Mouse (Mus musculus): Measurements from ENCODE around the gene Fxr2. TPM values are rescaled to one million over a fixed set of nuclear protein-coding genes. Genes with fewer than 3 reads are reported as not detected.

The Fxr2 gene
- polyA plus RNA-seq, 1 experiment from 2014 or later: 47.0 TPM

- H3K9me3 ChIP-seq: no peaks in the 10 kb centered on the region
- WGBS: 83% methylated on average over 3 of the region's 3 CpGs
- H3K4me1 ChIP-seq: peaks cover 39% of the 10 kb centered on the region
- no peaks in the 10 kb centered on the region for H3K27me3 ChIP-seq (replicated peaks)
- H3K36me3 ChIP-seq (replicated peaks): peaks cover 7% of the 10 kb centered on the region; the same call in 1 of the 2 replicates
- no peak for ATAC-seq (replicated peaks)
- H3K4me3 ChIP-seq: no peak overlapping the region
- H3K9ac ChIP-seq: no peak overlapping the region
- peak overlapping the region; percentile 59 for H3K4me2 ChIP-seq
- H3K27ac ChIP-seq: no peak overlapping the region
These were observed 2.7 kb downstream of the Fxr2 start for GRCm38 (mm10) chr11:69635471-69635870.

DNA sequence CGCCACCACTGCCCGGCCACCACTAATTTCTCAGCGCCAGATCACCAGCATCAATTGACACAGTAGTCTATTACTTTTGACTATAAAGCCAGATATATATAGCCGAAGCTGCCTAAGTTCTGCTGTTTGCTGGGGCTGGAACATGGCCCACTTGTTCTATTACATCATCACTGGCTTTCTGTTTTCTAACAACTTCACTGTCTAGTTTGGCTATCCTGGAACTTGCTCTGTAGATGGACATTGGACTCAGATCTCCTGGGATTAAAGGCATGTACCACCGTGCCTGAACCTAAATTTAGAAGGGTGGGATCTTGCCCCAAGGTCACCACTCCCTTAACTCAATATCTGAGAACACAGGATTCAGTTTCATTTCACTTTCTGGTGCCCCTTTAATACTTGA, 13.1 kb downstream of the Fxr2 start:
- Histone ChIP-seq H3K4me2 (no peak overlapping the region), H3K4me1 (no peaks in the 10 kb centered on the region), H3K9ac (no peak overlapping the region), H3K27ac (no peak overlapping the region), H3K36me3 (replicated peaks) (peaks cover 86% of the 10 kb centered on the region), H3K9me3 (no peaks in the 10 kb centered on the region), H3K27me3 (replicated peaks) (no peaks in the 10 kb centered on the region), H3K4me3 (no peak overlapping the region)
- no peak for ATAC-seq (replicated peaks)
- WGBS: 92% methylated on average over 5 of the region's 5 CpGs

DNA sequence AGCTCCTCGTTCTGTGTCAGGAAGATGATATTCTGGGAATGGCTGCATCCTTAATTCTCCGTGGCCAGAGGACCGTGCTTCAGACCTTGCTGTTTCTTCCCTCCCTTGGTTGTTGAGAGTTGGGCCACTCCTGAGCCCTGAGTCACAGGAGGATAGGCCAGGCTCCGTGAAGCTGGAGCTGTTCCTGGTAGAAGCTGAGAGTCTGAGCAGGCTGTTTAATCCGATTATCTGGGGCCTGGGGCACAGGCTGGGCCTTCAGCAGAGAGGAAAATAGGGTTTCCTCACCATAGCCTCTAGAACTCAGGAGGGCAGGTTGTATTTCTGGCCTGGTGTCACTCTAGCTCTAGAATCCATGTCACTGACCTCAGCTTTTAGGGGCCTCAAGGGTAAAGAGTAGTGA, 20.6 kb downstream of the Fxr2 start:
- no peak for ATAC-seq (replicated peaks)
- Histone ChIP-seq H3K9ac (no peak overlapping the region), H3K4me2 (no peak overlapping the region), H3K36me3 (replicated peaks) (peaks cover 58% of the 10 kb centered on the region), H3K27me3 (replicated peaks) (no peaks in the 10 kb centered on the region), H3K27ac (peak overlapping the region; percentile 43; the same call in 1 of the 2 replicates), H3K9me3 (no peaks in the 10 kb centered on the region), H3K4me3 (no peak overlapping the region), H3K4me1 (peaks cover 9% of the 10 kb centered on the region)
- WGBS: 53% methylated on average over 5 of the region's 5 CpGs

- WGBS: 47% methylated on average over 9 of the region's 9 CpGs
- H3K4me1 ChIP-seq: peaks cover 9% of the 10 kb centered on the region
- no peak overlapping the region for H3K4me3 ChIP-seq
- H3K36me3 ChIP-seq (replicated peaks): peaks cover 51% of the 10 kb centered on the region
- no peaks in the 10 kb centered on the region for H3K27me3 ChIP-seq (replicated peaks)
- H3K27ac ChIP-seq: no peak overlapping the region
- no peak overlapping the region for H3K9ac ChIP-seq
- ATAC-seq (replicated peaks): no peak
- H3K9me3 ChIP-seq: no peaks in the 10 kb centered on the region
- no peak overlapping the region for H3K4me2 ChIP-seq
These were observed 22.0 kb downstream of the Fxr2 start for GRCm38 (mm10) chr11:69654760-69655159.

GRCm38 (mm10) chr11:69655264-69656064, 22.7 kb downstream of the Fxr2 start, which contains the start of gene Sox15:
Gene Sox15 (plus strand): TSS chr11:69655314.
- Histone ChIP-seq H3K27me3 (replicated peaks) (no peaks in the 10 kb centered on the region), H3K9ac (no peak within 1 kb of the TSS), H3K36me3 (replicated peaks) (peaks cover 44% of the 10 kb centered on the region), H3K4me1 (peaks cover 13% of the 10 kb centered on the region), H3K27ac (no peak within 1 kb of the TSS), H3K9me3 (no peaks in the 10 kb centered on the region), H3K4me3 (no peak within 1 kb of the TSS), H3K4me2 (no peak within 1 kb of the TSS)
- 23% methylated on average over 34 of the region's 34 CpGs for WGBS
- peak; percentile 57; the same call in 1 of the 2 replicates for ATAC-seq (replicated peaks)

GRCm38 (mm10) chr11:69656065-69656455, 23.3 kb downstream of the Fxr2 start:
- no peaks in the 10 kb centered on the region for H3K27me3 ChIP-seq (replicated peaks)
- no peak overlapping the region for H3K4me2 ChIP-seq
- H3K27ac ChIP-seq: no peak overlapping the region
- no peak for ATAC-seq (replicated peaks)
- no peaks in the 10 kb centered on the region for H3K9me3 ChIP-seq
- H3K36me3 ChIP-seq (replicated peaks): peaks cover 38% of the 10 kb centered on the region
- WGBS: 89% methylated on average over 5 of the region's 5 CpGs
- peaks cover 18% of the 10 kb centered on the region for H3K4me1 ChIP-seq
- H3K4me3 ChIP-seq: no peak overlapping the region
- no peak overlapping the region for H3K9ac ChIP-seq

GRCm38 (mm10) chr11:69656617-69657461, 24.0 kb downstream of the Fxr2 start:
- no peaks in the 10 kb centered on the region for H3K27me3 ChIP-seq (replicated peaks)
- H3K4me3 ChIP-seq: no peak overlapping the region
- ATAC-seq (replicated peaks): no peak
- no peak overlapping the region for H3K4me2 ChIP-seq
- peaks cover 32% of the 10 kb centered on the region for H3K36me3 ChIP-seq (replicated peaks)
- 83% methylated on average over 10 of the region's 10 CpGs for WGBS
- no peak overlapping the region for H3K9ac ChIP-seq
- H3K9me3 ChIP-seq: no peaks in the 10 kb centered on the region
- peaks cover 26% of the 10 kb centered on the region for H3K4me1 ChIP-seq
- H3K27ac ChIP-seq: no peak overlapping the region

- Histone ChIP-seq H3K4me1 (peaks cover 26% of the 10 kb centered on the region), H3K36me3 (replicated peaks) (peaks cover 25% of the 10 kb centered on the region), H3K4me2 (no peak overlapping the region), H3K4me3 (no peak overlapping the region), H3K27me3 (replicated peaks) (no peaks in the 10 kb centered on the region), H3K27ac (no peak overlapping the region), H3K9me3 (no peaks in the 10 kb centered on the region), H3K9ac (no peak overlapping the region)
- no peak for ATAC-seq (replicated peaks)
- WGBS: 87% methylated on average over 15 of the region's 15 CpGs
These were observed 24.7 kb downstream of the Fxr2 start for GRCm38 (mm10) chr11:69657462-69657881.

DNA sequence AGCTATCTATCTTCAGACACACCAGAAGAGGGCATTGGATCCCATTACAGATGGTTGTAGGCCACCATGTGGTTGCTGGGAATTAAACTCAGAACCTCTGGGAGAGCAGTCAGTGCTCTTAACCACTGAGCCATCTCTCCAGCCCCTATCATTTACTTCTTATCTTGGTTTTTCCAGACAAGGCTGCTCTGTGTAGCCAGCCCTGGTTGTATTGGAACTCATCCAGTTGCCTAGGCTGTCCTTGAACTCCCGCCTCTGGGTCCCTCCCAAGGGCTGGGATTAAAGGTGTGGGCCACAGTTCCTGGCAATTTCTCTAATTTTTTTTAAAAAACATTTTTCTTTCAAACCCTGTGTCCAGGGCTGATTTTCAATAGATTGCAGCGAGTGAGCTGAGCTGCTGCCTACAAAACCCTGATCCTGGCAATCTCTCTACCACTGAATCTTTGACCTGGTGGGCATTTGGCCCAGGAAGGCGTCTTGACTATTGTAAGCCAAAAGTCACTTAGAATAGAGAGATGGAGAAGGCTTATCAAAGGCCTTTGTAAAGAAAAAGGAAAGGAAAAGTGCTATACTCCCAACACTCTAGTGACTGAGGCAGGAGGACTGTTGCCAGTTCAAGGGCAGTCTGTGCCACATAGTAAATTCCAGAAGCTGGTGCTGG, 28.6 kb downstream of the Fxr2 start:
- Histone ChIP-seq H3K36me3 (replicated peaks) (peaks cover 42% of the 10 kb centered on the region), H3K4me1 (peaks cover 31% of the 10 kb centered on the region), H3K4me2 (peak overlapping the region; percentile 61), H3K9ac (peak overlapping the region; percentile 69), H3K27ac (peak overlapping the region; percentile 97), H3K27me3 (replicated peaks) (no peaks in the 10 kb centered on the region), H3K4me3 (peak overlapping the region; percentile 67), H3K9me3 (no peaks in the 10 kb centered on the region)
- 76% methylated on average over 3 of the region's 3 CpGs for WGBS
- no peak for ATAC-seq (replicated peaks)

DNA sequence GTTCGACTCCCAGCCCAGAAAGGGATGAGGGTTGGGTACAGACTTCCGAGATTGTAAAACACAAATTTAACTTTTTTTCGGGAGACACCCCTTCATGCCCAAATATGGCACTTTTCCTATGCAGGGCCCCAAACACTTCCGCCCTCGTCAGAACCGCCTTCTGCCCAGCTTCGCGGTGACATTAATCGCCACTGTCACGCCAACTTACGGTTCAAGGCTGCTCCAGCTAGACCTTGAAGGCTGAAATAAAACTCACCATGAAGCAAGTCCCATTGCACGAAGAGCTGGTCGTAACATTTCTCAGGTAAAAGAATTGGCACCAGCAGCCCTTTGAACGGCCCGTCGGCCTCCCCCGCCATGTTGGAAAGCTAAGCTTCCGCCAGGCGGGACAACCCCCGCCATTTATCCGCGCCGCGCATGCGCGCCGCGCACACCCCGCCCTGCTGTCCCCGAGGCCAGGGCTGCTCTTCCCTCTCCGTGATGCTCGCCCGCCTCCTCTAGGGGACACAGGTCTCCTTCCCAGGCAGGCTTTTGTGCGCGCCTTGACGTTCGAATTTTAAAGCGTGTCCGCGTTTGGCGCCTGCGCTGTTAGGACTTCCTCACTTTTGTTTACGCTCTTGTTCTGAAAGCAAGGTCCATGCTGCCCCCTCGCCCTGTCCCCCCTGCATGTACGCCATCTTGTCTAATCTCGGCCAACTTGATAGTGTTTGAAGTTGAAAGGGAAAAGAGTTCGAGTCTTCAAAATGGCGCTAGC, 29.6 kb downstream of the Fxr2 start, which contains the start of gene Mpdu1:
Mpdu1 (minus strand) TSS at position 430 of the 754 bp plus-strand sequence.
- Histone ChIP-seq H3K4me1 (peaks cover 28% of the 10 kb centered on the region), H3K27ac (peak within 1 kb of the TSS; percentile 97), H3K36me3 (replicated peaks) (peaks cover 38% of the 10 kb centered on the region), H3K9me3 (no peaks in the 10 kb centered on the region), H3K4me3 (peak within 1 kb of the TSS; percentile 67), H3K4me2 (peak within 1 kb of the TSS; percentile 61), H3K27me3 (replicated peaks) (no peaks in the 10 kb centered on the region), H3K9ac (peak within 1 kb of the TSS; percentile 69)
- peak; percentile 95 for ATAC-seq (replicated peaks)
- WGBS: under 1% methylated on average over 48 of the region's 48 CpGs

DNA sequence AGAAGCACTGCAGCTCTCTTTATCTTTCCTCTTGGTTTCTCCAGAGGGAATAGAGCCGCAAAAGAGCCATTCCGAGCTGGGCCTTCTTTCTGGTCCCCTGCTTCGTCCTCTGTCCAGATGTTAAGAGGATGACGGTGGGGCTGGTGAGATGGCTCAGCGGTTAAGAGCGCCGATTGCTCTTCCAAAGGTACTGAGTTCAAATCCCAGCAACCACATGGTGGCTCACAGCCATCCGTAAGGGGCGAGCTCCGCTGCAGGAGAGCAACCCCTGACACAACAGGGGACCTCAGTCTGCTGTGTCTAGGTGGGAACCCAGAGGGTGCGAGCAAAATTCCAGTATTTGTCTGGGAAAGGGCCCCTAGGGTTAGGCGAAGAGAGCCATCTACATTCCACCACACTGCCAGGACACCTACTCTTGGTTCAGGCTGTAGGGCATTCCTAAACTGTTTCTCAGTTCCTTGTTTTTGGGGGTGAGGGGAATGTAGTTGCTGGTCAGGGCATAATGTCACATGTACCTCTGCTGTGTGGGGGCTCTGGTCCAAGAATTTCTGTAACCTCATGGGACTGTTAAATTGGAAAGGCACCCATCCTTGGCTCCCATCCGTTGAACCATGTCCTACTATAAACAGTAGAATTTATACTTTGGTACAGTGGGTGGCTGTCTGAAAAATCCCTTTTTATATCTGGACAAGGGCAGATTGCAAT, 30.3 kb downstream of the Fxr2 start:
- WGBS: 70% methylated on average over 13 of the region's 13 CpGs
- Histone ChIP-seq H3K36me3 (replicated peaks) (peaks cover 37% of the 10 kb centered on the region), H3K9me3 (no peaks in the 10 kb centered on the region)

More for the DNA sequence above, 30.3 kb downstream of the Fxr2 start:
- peak; percentile 41 for ATAC-seq (replicated peaks)
- Histone ChIP-seq H3K27me3 (replicated peaks) (no peaks in the 10 kb centered on the region), H3K4me1 (peaks cover 28% of the 10 kb centered on the region), H3K27ac (peak overlapping the region; percentile 97), H3K9ac (peak overlapping the region; percentile 48), H3K4me3 (peak overlapping the region; percentile 67), H3K4me2 (peak overlapping the region; percentile 61)

All from midbrain, embryonic 15.5 days (tissue).